Mouse (Mus musculus): ENCODE measurements around the gene Ppp1r14d.

DNA sequence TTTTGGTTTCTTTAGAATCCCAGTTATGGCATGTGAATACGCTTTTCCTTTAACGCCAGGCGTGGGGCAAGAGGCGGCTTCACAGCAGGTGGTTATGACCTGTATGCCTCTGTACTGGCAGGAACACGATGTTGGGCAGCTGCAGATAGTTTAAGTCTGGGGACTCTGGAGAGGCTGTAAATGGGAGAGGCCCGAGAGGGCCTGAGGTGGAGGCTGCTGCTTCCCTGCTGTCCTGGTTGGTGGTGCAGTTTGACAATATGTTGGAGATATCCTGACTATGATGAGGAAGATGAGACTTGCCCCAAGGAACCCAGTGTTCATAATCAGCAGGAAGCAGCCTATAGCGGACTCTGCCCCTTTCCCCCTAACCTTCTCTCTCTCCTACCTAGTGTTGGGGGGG lies 46.8 kb downstream of the Ppp1r14d start:
- no peak for TF ChIP-seq CTCF (IDR thresholded peaks at IDR 0.05; ENCODE audit: low read depth)
- TF ChIP-seq EP300 (IDR thresholded peaks at IDR 0.05; ENCODE audit: low read depth) = no peak
